Mouse (Mus musculus): Measurements from ENCODE around the gene Cped1. TPM values are rescaled to one million over a fixed set of nuclear protein-coding genes. Genes with fewer than 3 reads are reported as not detected.
A peak's percentile ranks its signal among the peaks of the same experiment; 100 is the strongest.

Cped1 gene
- polyA plus RNA-seq, 1 experiment: 0.79 TPM

DNA sequence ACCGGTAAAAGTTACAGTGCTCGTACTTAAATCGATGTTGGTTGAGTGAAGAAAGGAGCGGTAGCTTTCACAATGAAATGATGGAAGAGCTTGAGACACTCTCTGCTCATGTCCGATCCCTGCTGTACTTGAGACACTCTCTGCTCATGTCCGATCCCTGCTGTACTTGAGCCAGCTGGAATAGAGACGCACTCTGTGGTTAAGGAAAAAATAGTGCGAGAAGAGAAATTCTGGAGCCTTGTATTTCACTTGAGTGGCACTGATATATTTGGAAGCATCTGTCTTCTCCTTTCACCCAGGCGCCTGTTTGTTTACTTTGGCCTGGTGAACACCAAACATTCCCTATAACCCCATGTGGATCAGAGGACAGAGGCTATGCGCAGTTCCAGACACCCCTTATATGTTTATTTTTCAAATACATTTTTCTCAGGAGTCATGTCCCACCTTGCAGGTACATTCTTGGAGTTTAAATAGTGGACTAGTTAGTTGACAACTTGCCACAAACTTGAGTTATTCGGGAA is 25.1 kb downstream of the Cped1 start:
- Histone ChIP-seq H3K4me2 (ENCODE audit: low read depth) (peak overlapping the region; percentile 27), H3K36me3 (ENCODE audit: control insufficient read depth, insufficient read depth) (no peaks in the 10 kb centered on the region), H3K79me2 (ENCODE audit: control insufficient read depth, insufficient read depth) (no peaks in the 10 kb centered on the region), H3K4me3 (no peak overlapping the region), H3K27me3 (ENCODE audit: control insufficient read depth, insufficient read depth, insufficient read length) (no peaks in the 10 kb centered on the region), H3ac (ENCODE audit: control insufficient read depth, insufficient read length) (no peak overlapping the region)
- TF ChIP-seq SRF (IDR thresholded peaks at IDR 0.05; ENCODE audit: control insufficient read depth, insufficient read length, low read depth) (no peak), E2F4 (IDR thresholded peaks at IDR 0.05; ENCODE audit: insufficient read depth) (no peak), MYOD1 (IDR thresholded peaks at IDR 0.05; ENCODE audit: control insufficient read depth in 1 of 3, insufficient read length in 2 of 3, low read depth in 2 of 3) (no peak), POLR2A (IDR thresholded peaks at IDR 0.05; ENCODE audit: insufficient read length, low read depth) (no peak), POLR2AphosphoS2 (IDR thresholded peaks at IDR 0.05; ENCODE audit: insufficient read length, low read depth) (no peak)

DNA sequence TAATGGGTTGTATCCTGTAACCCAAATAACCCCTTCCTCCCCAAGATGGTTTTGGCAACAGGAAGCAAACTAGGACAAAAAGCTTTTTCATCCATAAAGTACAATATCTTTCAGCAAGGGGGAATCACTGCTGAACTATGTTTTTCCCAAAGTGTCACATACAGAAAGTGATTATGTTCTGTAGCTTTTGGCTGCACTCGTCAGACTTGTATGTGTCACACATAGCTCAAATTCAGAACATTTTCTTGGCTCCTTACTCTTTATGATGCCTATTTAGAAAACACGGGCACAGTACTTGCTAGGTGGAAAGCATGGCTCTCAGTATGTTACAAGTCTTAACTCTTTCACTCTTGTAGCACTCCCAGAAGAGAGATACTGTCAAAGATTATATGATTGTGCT is 25.8 kb downstream of the Cped1 start:
- TF ChIP-seq MAX (IDR thresholded peaks at IDR 0.05; ENCODE audit: low read depth) (no peak), TCF3 (IDR thresholded peaks at IDR 0.05; ENCODE audit: insufficient read length, low read depth) (no peak), E2F4 (IDR thresholded peaks at IDR 0.05; ENCODE audit: insufficient read depth) (no peak), SRF (IDR thresholded peaks at IDR 0.05; ENCODE audit: control insufficient read depth, insufficient read length, low read depth) (no peak), POLR2A (IDR thresholded peaks at IDR 0.05; ENCODE audit: insufficient read length, low read depth) (no peak), REST (IDR thresholded peaks at IDR 0.05; ENCODE audit: insufficient read depth, insufficient read length) (no peak), MYOD1 (IDR thresholded peaks at IDR 0.05; ENCODE audit: control insufficient read depth in 1 of 3, insufficient read length in 2 of 3, low read depth in 2 of 3) (no peak), CEBPB (IDR thresholded peaks at IDR 0.05; ENCODE audit: insufficient read depth, poor library complexity, severe bottlenecking) (no peak), TCF12 (IDR thresholded peaks at IDR 0.05; ENCODE audit: insufficient read depth, poor library complexity, severe bottlenecking) (no peak), POLR2AphosphoS2 (IDR thresholded peaks at IDR 0.05; ENCODE audit: insufficient read length, low read depth) (no peak), USF1 (IDR thresholded peaks at IDR 0.05; ENCODE audit: low read depth) (no peak), MYOG (IDR thresholded peaks at IDR 0.05; ENCODE audit: control insufficient read depth in 1 of 3, insufficient read depth in 1 of 3, insufficient read length in 2 of 3, low read depth in 2 of 3) (no peak)
- no peak overlapping the region for H3ac ChIP-seq (ENCODE audit: control insufficient read depth, insufficient read length)
- no peaks in the 10 kb centered on the region for H3K27me3 ChIP-seq (ENCODE audit: control insufficient read depth, insufficient read depth, insufficient read length)
- H3K79me2 ChIP-seq (ENCODE audit: control insufficient read depth, insufficient read depth): no peaks in the 10 kb centered on the region
- H3K4me3 ChIP-seq: no peak overlapping the region
- no peaks in the 10 kb centered on the region for H3K36me3 ChIP-seq (ENCODE audit: control insufficient read depth, insufficient read depth)
- no peak overlapping the region for H3K4me2 ChIP-seq (ENCODE audit: low read depth)

DNA sequence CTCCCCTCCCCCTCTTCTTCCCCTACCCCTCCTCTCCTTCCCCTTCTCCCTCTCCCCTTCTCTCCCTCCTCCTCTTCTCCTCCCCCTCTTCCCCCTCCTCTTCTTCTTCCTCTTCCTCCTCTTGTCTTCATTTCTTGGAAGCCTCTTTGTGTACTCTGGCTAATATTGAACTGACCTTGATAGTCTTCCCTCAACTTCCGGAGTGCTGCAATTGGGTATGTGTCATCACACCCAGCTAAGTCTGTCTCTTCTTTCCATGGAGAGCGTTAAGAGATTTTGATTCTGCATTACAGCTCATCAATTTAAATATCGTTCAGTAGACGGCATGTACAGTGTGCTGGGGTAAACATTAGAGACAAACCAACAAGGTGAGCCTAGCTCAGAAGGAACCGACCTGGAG is 26.4 kb downstream of the Cped1 start:
- H3K36me3 ChIP-seq (ENCODE audit: control insufficient read depth, insufficient read depth): no peaks in the 10 kb centered on the region
- no peaks in the 10 kb centered on the region for H3K79me2 ChIP-seq (ENCODE audit: control insufficient read depth, insufficient read depth)
- no peak overlapping the region for H3ac ChIP-seq (ENCODE audit: control insufficient read depth, insufficient read length)
- no peaks in the 10 kb centered on the region for H3K27me3 ChIP-seq (ENCODE audit: control insufficient read depth, insufficient read depth, insufficient read length)
- no peak overlapping the region for H3K4me2 ChIP-seq (ENCODE audit: low read depth)
- TF ChIP-seq REST (IDR thresholded peaks at IDR 0.05; ENCODE audit: insufficient read depth, insufficient read length) (no peak), CEBPB (IDR thresholded peaks at IDR 0.05; ENCODE audit: insufficient read depth, poor library complexity, severe bottlenecking) (no peak), POLR2AphosphoS2 (IDR thresholded peaks at IDR 0.05; ENCODE audit: insufficient read length, low read depth) (no peak), TCF3 (IDR thresholded peaks at IDR 0.05; ENCODE audit: insufficient read length, low read depth) (no peak), MYOD1 (IDR thresholded peaks at IDR 0.05; ENCODE audit: control insufficient read depth in 1 of 3, insufficient read length in 2 of 3, low read depth in 2 of 3) (no peak), MYOG (IDR thresholded peaks at IDR 0.05; ENCODE audit: control insufficient read depth in 1 of 3, insufficient read depth in 1 of 3, insufficient read length in 2 of 3, low read depth in 2 of 3) (no peak), POLR2A (IDR thresholded peaks at IDR 0.05; ENCODE audit: insufficient read length, low read depth) (no peak), SRF (IDR thresholded peaks at IDR 0.05; ENCODE audit: control insufficient read depth, insufficient read length, low read depth) (no peak), MAX (IDR thresholded peaks at IDR 0.05; ENCODE audit: low read depth) (no peak), USF1 (IDR thresholded peaks at IDR 0.05; ENCODE audit: low read depth) (no peak), E2F4 (IDR thresholded peaks at IDR 0.05; ENCODE audit: insufficient read depth) (no peak), TCF12 (IDR thresholded peaks at IDR 0.05; ENCODE audit: insufficient read depth, poor library complexity, severe bottlenecking) (no peak)
- no peak overlapping the region for H3K4me3 ChIP-seq

DNA sequence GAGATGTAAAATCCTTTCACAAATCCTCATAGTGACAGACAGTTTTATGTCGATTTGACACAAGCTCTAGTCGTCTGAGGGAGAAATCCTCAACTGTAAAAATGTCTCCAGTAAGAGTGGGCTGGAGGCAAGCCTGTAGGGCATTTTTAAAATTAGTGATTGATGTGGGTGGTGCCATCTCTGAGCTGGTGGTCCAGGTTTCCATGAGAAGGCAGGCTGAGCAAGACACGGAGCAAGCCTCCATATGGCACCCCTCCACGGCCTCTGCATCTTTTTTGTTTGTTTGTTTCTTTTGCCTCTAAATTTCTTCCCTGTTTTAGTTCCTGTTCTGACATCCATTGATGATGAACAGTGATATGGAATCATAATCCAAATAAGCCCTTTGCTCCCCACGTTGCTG is 26.8 kb downstream of the Cped1 start:
- Histone ChIP-seq H3K79me2 (ENCODE audit: control insufficient read depth, insufficient read depth) (no peaks in the 10 kb centered on the region), H3K36me3 (ENCODE audit: control insufficient read depth, insufficient read depth) (no peaks in the 10 kb centered on the region), H3K27me3 (ENCODE audit: control insufficient read depth, insufficient read depth, insufficient read length) (no peaks in the 10 kb centered on the region), H3K4me3 (no peak overlapping the region), H3ac (ENCODE audit: control insufficient read depth, insufficient read length) (no peak overlapping the region), H3K4me2 (ENCODE audit: low read depth) (no peak overlapping the region)
- TF ChIP-seq CEBPB (IDR thresholded peaks at IDR 0.05; ENCODE audit: insufficient read depth, poor library complexity, severe bottlenecking): no peak
- TF ChIP-seq POLR2A (IDR thresholded peaks at IDR 0.05; ENCODE audit: insufficient read length, low read depth): no peak
- no peak for TF ChIP-seq TCF12 (IDR thresholded peaks at IDR 0.05; ENCODE audit: insufficient read depth, poor library complexity, severe bottlenecking)
- no peak for TF ChIP-seq POLR2AphosphoS2 (IDR thresholded peaks at IDR 0.05; ENCODE audit: insufficient read length, low read depth)
- no peak for TF ChIP-seq MYOG (IDR thresholded peaks at IDR 0.05; ENCODE audit: control insufficient read depth in 1 of 3, insufficient read depth in 1 of 3, insufficient read length in 2 of 3, low read depth in 2 of 3)
- TF ChIP-seq E2F4 (IDR thresholded peaks at IDR 0.05; ENCODE audit: insufficient read depth): no peak
- TF ChIP-seq USF1 (IDR thresholded peaks at IDR 0.05; ENCODE audit: low read depth): no peak
- no peak for TF ChIP-seq MYOD1 (IDR thresholded peaks at IDR 0.05; ENCODE audit: control insufficient read depth in 1 of 3, insufficient read length in 2 of 3, low read depth in 2 of 3)
- TF ChIP-seq REST (IDR thresholded peaks at IDR 0.05; ENCODE audit: insufficient read depth, insufficient read length): no peak
- TF ChIP-seq TCF3 (IDR thresholded peaks at IDR 0.05; ENCODE audit: insufficient read length, low read depth): no peak
- TF ChIP-seq SRF (IDR thresholded peaks at IDR 0.05; ENCODE audit: control insufficient read depth, insufficient read length, low read depth): no peak
- TF ChIP-seq MAX (IDR thresholded peaks at IDR 0.05; ENCODE audit: low read depth): no peak
